Mouse (Mus musculus) cerebellum, adult 11-12 months (tissue): Measurements from ENCODE around the gene Zfp980.
"Not testable (repeated sequence)": the region's sequence is repeated elsewhere in the genome, so short reads cannot be mapped to it uniquely, and the experiment has no call there.

Experiments used
- DNase-seq: peaks from one replicate; pipeline ENCODE4 v3.0.0; 2022

The Zfp980 gene

GRCm38 (mm10) chr4:145670385-145670784, at the start of gene Zfp980:
Gene Zfp980, plus strand, starts transcription at chr4:145670685.
- DNase-seq: not testable (repeated sequence)

- DNase-seq: not testable (repeated sequence)
Measured at GRCm38 (mm10) chr4:145640416-145641185, 29.9 kb upstream of the Zfp980 start.

- not testable (repeated sequence) for DNase-seq
Measured at GRCm38 (mm10) chr4:145674286-145674780, 3.8 kb downstream of the Zfp980 start.

- DNase-seq: not testable (repeated sequence)
Measured at GRCm38 (mm10) chr4:145680217-145680616, 9.7 kb downstream of the Zfp980 start.

GRCm38 (mm10) chr4:145680672-145681387, 10.3 kb downstream of the Zfp980 start:
- not testable (repeated sequence) for DNase-seq

GRCm38 (mm10) chr4:145682021-145682420, 11.5 kb downstream of the Zfp980 start:
- not testable (repeated sequence) for DNase-seq

GRCm38 (mm10) chr4:145683024-145683766, 12.7 kb downstream of the Zfp980 start:
- not testable (repeated sequence) for DNase-seq

- not testable (repeated sequence) for DNase-seq
Measured at GRCm38 (mm10) chr4:145686061-145686460, 15.6 kb downstream of the Zfp980 start.

- not testable (repeated sequence) for DNase-seq
Measured at GRCm38 (mm10) chr4:145744935-145745644, 74.6 kb downstream of the Zfp980 start.

GRCm38 (mm10) chr4:145745645-145745991, 75.1 kb downstream of the Zfp980 start:
- not testable (repeated sequence) for DNase-seq
